Mouse (Mus musculus): ENCODE results near the gene Ina. TPM values are rescaled to one million over a fixed set of nuclear protein-coding genes. Genes with fewer than 3 reads are reported as not detected.
"Not testable (repeated sequence)": the region's sequence is repeated elsewhere in the genome, so short reads cannot be mapped to it uniquely, and the experiment has no call there.

Gene Ina
- polyA plus RNA-seq, 1 experiment = 626 TPM

DNA sequence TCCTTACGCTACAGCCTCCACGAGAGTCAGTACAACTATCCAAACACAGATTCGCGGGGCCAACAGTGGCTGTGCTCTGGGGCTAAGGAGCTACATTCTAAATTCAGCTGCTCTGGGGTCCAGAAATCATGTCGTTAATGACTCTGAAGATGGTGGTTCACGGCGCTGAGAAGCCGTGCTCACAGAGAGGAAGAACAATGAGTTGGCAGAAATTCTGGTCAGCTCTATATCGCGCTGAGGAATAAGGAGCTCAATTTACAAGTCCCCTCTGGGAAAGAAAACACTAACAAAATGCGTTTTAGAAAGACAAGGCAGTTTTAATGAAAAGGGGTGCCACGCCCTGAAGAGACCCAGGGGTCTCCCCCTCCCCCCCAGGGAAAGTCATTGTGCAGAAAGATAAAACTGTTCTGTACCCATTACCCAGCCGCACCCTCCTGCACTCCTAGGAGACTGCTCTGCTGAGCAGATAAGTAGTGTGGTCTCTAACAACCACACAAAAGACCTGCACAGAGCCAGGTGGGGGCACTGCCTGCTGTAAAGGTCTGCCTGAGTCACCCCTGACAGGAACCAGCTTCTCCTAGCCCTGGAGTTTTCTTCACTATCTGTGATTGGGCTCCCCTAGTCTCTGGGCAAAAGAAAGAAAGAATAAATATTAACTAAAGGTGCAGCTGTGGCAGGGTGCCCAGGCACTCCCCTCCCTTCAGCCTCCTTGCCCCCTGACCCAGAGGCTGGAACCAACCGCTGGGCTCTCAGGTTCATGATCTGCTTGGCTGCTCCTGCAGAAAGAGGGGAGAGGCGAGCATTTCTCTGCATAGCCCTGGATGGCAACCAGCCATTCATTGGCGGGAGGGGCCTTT lies 26.0 kb upstream of the Ina start:
- TF ChIP-seq CTCF (IDR thresholded peaks at IDR 0.05; ENCODE audit: borderline replicate concordance, extremely low read depth, insufficient read depth, insufficient read length) (no peak), POLR2A (IDR thresholded peaks at IDR 0.05; ENCODE audit: borderline replicate concordance, extremely low read depth, insufficient read depth, insufficient read length, poor library complexity, severe bottlenecking) (no peak)
- DNase-seq (ENCODE audit: low read depth) = no peak

DNA sequence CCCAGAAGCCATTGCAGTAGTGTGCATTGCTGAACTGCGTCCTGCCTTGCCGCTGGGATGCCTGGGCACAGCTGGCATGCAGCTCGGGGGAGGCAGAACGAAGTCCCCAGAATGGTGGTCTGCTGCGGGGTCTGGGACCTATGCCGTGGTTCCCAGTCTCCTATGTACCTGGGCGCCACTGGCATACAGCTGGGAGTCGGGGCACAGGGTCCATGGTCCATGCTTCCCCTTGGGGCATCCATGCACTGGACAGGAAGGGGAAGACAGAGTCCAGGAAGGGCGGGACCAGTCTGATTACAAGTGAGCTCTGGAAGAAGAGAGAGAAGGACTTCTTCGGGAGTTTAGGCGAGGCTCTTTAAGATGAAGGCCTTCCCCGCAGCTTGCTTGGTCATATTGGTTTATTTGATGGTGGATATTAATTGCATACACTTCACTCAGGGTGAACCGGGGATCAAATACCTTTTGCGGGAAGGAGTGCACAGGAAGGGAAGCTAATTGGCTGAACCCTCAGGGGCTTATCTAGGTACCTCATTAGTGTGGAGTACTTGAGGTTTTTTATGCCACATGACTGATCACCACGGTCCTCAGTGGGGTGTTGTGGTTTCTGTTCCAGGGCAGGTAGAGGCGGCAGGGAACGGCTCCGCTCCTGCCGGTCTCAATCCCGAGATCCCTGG lies 24.9 kb upstream of the Ina start:
- DNase-seq (ENCODE audit: low read depth) = no peak
- no peak for TF ChIP-seq CTCF (IDR thresholded peaks at IDR 0.05; ENCODE audit: borderline replicate concordance, extremely low read depth, insufficient read depth, insufficient read length)
- TF ChIP-seq POLR2A (IDR thresholded peaks at IDR 0.05; ENCODE audit: borderline replicate concordance, extremely low read depth, insufficient read depth, insufficient read length, poor library complexity, severe bottlenecking) = no peak

DNA sequence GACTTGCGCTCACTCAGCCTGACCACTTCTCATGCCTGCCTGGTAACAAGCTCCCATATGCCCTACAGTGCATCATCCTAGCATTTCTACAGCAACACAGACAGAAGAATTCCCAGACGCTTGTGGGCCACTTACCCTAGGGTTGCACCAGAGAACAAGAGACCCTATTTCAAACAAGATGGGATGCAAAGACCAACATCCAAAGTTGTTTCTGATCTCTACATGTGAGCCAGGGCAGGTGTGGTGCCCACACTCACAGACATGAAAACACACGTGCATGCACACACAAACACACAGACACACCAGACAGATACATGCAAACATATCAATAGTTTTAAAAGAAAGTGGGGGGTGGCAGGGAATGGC lies 24.4 kb upstream of the Ina start:
- TF ChIP-seq POLR2A (IDR thresholded peaks at IDR 0.05; ENCODE audit: borderline replicate concordance, extremely low read depth, insufficient read depth, insufficient read length, poor library complexity, severe bottlenecking) (no peak), CTCF (IDR thresholded peaks at IDR 0.05; ENCODE audit: borderline replicate concordance, extremely low read depth, insufficient read depth, insufficient read length) (no peak)
- no peak for DNase-seq (ENCODE audit: low read depth)

DNA sequence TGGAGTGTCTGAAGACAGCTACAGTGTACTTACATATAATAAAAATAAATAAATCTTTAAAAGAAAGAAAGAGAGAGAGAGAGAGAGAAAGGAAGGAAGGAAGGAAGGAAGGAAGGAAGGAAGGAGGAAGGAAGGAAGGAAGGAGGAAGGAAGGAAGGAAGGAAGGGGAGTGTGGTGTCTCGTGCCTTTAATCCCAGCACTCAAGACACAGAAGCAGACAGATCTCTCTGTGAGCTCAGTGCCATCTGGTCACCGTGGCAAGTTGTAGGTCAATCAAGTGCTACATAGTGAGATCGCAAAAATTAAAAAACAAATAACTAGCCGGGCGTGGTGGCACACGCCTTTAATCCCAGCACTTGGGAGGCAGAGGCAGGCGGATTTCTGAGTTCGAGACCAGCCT lies 23.9 kb upstream of the Ina start:
- DNase-seq (ENCODE audit: low read depth) = not testable (repeated sequence)

DNA sequence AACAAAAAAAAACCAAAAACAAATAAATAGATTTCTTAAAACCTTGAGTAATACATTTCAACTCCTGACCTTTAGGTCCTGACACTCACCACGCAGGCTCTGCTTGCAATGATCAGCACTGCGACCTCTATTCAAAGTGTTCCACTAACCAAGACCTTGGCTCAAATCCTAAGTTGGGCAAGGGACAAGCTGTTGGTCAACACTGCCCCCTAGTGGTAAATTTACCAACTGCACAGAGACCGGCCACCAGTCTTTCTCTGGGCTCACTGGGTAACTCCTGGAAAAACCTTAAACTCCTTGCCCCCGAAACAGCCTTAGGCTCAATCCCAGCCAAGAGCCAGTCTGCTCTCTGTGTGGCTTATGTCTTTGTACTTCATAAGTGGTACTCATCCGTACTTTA lies 23.4 kb upstream of the Ina start:
- TF ChIP-seq POLR2A (IDR thresholded peaks at IDR 0.05; ENCODE audit: borderline replicate concordance, extremely low read depth, insufficient read depth, insufficient read length, poor library complexity, severe bottlenecking) = no peak
- TF ChIP-seq CTCF (IDR thresholded peaks at IDR 0.05; ENCODE audit: borderline replicate concordance, extremely low read depth, insufficient read depth, insufficient read length) = peak; percentile 95
- peak; percentile 85 for DNase-seq (ENCODE audit: low read depth)

DNA sequence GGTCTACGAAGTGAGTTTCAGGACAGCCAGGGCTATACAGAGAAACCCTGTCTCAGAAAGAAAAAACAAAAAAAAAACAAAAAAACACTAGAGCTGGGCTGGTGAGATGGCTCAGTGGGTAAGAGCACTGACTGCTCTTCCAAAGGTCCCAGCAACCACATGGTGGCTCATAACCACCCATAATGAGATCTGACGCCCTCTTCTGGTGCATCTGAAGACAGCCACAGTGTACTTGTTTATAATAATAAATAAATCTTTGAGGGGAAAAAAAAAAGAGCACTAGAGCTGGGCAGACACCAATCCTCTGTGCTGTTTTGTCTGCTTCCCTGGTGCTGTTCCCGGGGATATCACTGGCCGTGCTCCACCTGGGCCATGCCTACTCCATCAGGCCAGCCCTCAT lies 22.2 kb upstream of the Ina start:
- not testable (repeated sequence) for DNase-seq (ENCODE audit: low read depth)

DNA sequence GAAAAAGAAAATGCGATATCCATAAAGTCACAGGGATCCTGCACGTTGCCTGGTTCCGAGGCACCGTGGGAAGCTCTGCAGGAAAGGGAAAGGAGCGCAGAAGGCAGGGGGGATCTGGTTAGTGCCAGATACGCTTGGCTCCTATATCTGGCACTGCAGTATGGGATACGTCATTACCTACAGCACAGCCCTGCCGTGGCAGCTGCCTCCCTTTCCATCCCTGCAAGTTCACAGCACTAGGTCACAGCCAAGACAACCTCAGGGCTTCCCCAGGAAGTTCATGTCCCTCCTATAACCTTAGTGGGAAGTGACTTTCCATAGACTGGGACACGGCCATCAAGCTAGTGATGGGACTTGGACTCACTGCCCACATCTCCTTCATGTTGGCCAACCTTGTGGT lies 18.4 kb upstream of the Ina start:
- TF ChIP-seq POLR2A (IDR thresholded peaks at IDR 0.05; ENCODE audit: borderline replicate concordance, extremely low read depth, insufficient read depth, insufficient read length, poor library complexity, severe bottlenecking) = no peak
- no peak for TF ChIP-seq CTCF (IDR thresholded peaks at IDR 0.05; ENCODE audit: borderline replicate concordance, extremely low read depth, insufficient read depth, insufficient read length)
- DNase-seq (ENCODE audit: low read depth) = peak; percentile 38

DNA sequence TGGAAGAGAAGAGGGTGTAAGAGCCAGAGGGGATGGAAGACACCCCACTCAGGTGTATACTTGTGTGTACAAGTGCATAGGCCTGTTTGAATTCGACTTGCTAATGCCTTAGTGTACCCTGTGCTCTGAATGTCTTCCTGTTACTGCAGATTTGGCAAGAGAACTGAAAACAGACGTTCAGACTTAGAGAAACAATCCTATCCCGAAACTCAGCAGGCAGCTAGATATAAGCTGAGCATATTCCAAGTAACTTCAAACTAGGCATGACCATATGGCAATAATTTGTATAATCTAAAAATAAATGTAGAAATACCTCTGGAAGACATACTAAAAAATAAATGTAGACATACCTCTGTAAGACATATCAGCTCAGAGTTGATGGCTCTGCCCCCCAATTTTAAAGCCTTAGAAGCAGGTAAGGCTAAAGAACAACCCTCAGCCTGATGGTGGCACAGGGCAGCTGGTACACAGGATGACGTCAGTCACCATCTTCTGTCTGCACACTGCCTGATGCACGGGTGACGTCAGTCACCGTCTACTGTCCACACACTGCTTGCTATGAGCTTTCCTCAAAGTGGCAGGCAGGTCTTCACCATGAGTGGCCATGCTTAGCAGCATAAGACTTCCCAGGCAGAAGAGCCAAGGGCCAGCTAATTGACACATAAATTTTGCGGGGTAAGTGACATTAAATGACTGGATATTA lies 16.2 kb upstream of the Ina start:
- DNase-seq (ENCODE audit: low read depth) = no peak
- TF ChIP-seq CTCF (IDR thresholded peaks at IDR 0.05; ENCODE audit: borderline replicate concordance, extremely low read depth, insufficient read depth, insufficient read length) (no peak), POLR2A (IDR thresholded peaks at IDR 0.05; ENCODE audit: borderline replicate concordance, extremely low read depth, insufficient read depth, insufficient read length, poor library complexity, severe bottlenecking) (no peak)

DNA sequence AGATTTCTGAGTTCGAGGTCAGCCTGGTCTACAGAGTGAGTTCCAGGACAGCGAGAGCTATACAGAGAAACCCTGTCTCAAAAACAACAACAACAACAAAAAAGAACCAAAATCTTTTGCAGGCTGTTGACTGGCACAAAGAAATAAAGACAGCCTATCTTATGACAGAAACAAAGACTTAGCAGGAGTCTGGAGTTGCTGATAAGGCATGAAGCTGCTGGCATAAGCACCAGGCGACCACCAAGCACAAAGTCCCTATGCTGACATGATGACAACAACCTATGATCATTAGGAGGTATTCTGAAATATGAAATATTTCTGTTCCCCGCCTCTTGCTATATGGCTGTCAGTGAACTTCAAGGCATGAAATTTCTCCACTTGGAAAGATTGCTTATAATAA lies 15.5 kb upstream of the Ina start:
- no peak for DNase-seq (ENCODE audit: low read depth)
- no peak for TF ChIP-seq POLR2A (IDR thresholded peaks at IDR 0.05; ENCODE audit: borderline replicate concordance, extremely low read depth, insufficient read depth, insufficient read length, poor library complexity, severe bottlenecking)
- TF ChIP-seq CTCF (IDR thresholded peaks at IDR 0.05; ENCODE audit: borderline replicate concordance, extremely low read depth, insufficient read depth, insufficient read length) = no peak

DNA sequence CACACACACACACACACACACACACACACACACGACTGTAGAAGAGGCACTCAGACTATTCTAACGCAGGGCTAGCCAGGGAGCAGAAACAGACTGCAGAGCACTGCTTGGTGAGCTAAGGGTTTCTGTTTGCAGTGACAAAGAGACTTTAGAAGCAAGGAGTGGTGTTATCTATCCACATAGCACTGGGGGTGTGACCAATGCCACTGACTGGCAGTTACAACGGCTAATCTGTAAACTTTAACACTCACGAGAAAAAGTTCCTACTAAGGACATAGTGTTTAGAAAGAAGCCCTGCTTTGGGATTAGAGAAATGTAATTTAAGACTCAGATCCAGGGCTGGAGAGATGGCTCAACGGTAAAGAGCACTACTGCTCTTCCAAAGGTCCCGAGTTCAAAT lies 14.7 kb upstream of the Ina start:
- DNase-seq (ENCODE audit: low read depth) = no peak
- TF ChIP-seq CTCF (IDR thresholded peaks at IDR 0.05; ENCODE audit: borderline replicate concordance, extremely low read depth, insufficient read depth, insufficient read length) (no peak), POLR2A (IDR thresholded peaks at IDR 0.05; ENCODE audit: borderline replicate concordance, extremely low read depth, insufficient read depth, insufficient read length, poor library complexity, severe bottlenecking) (no peak)

DNA sequence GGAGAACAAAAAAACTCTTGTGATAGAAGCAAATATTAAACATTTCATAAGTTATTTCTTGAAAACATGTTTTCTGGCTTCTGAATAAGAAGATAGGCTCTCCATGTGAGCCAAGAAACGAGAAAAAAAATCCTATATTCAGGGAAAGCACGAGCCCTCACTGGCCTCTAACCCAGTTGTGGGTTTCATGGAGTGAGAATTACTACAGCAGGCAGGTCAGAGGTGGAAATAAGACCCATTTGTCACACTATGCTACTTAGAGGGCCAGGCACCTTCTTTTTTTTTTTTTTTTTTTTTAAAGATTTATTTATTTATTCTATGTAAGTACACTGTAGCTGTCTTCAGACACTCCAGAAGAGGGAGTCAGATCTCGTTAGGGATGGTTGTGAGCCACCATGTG lies 14.1 kb upstream of the Ina start:
- not testable (repeated sequence) for DNase-seq (ENCODE audit: low read depth)

DNA sequence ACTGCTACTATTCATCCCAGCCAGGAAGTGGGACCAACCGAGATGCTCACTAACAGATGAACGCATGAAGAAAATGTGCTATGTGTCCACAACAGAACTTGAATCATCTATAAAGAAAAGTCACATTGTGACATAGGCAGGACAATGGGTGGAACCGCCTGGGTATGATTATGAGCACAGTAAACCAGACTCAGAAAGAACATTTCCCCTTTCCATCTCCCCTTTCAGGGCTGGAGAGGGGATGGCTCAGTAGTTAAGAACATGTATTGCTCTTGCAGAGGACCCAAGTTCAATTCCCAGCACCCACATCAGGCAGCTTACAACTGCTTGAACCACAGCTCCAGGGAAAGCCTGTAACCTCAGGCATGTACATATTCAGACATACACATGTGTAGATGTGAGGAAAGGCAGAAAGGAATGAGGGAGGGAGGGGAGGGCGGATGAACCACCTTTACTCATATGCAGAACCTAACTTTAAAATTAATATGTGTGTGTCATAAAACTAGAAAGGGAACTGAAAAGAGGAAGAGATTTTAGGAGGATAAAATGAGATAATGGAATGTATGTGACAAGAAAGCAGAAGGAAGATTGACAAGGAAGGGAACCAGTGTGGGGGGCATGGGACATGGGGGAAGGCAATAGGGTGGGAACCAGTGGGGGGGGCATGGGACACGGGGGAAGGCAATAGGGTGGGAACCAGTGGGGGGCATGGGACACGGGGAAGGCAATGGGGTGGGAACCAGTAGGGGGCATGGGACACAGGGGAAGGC lies 10.6 kb upstream of the Ina start:
- TF ChIP-seq POLR2A (IDR thresholded peaks at IDR 0.05; ENCODE audit: borderline replicate concordance, extremely low read depth, insufficient read depth, insufficient read length, poor library complexity, severe bottlenecking) (no peak), CTCF (IDR thresholded peaks at IDR 0.05; ENCODE audit: borderline replicate concordance, extremely low read depth, insufficient read depth, insufficient read length) (no peak)
- no peak for DNase-seq (ENCODE audit: low read depth)

Data from brain, embryonic 14.5 days (tissue).